Mouse (Mus musculus) myocyte (in vitro differentiated cells): ENCODE results near the gene Gm28308.

Experiments used
- CEBPB ChIP-seq: IDR thresholded peaks from 2 replicates; pipeline ENCODE4 v1.6.1; 2011; ENCODE audit warnings: mild to moderate bottlenecking, moderate library complexity; ENCODE audit not compliant: poor library complexity, insufficient read depth, severe bottlenecking
- E2F4 ChIP-seq: IDR thresholded peaks from one replicate; pipeline ENCODE4 v1.6.1; 2011; ENCODE audit warnings: mild to moderate bottlenecking, control low read depth, moderate library complexity; ENCODE audit not compliant: insufficient read depth
- POLR2A ChIP-seq: IDR thresholded peaks from one replicate; pipeline ENCODE4 v1.6.1; 2011; ENCODE audit warnings: low read depth, mild to moderate bottlenecking, control low read depth, moderate library complexity; ENCODE audit not compliant: insufficient read length
- POLR2AphosphoS2 ChIP-seq: IDR thresholded peaks from one replicate; pipeline ENCODE4 v1.6.1; 2011; ENCODE audit warnings: low read depth, control low read depth; ENCODE audit not compliant: insufficient read length
- REST ChIP-seq: IDR thresholded peaks from one replicate; pipeline ENCODE4 v1.6.1; 2011; ENCODE audit warnings: mild to moderate bottlenecking, control low read depth, moderate library complexity; ENCODE audit not compliant: insufficient read depth, insufficient read length
- SRF ChIP-seq: IDR thresholded peaks from one replicate; pipeline ENCODE4 v1.6.1; 2011; ENCODE audit warnings: low read depth; ENCODE audit not compliant: control insufficient read depth, insufficient read length
- TCF3 ChIP-seq: IDR thresholded peaks from one replicate; pipeline ENCODE4 v1.6.1; 2011; ENCODE audit warnings: low read depth, control low read depth; ENCODE audit not compliant: insufficient read length
- USF1 ChIP-seq: IDR thresholded peaks from one replicate; pipeline ENCODE4 v1.6.1; 2011; ENCODE audit warnings: low read depth, mild to moderate bottlenecking, control low read depth, moderate library complexity

DNA sequence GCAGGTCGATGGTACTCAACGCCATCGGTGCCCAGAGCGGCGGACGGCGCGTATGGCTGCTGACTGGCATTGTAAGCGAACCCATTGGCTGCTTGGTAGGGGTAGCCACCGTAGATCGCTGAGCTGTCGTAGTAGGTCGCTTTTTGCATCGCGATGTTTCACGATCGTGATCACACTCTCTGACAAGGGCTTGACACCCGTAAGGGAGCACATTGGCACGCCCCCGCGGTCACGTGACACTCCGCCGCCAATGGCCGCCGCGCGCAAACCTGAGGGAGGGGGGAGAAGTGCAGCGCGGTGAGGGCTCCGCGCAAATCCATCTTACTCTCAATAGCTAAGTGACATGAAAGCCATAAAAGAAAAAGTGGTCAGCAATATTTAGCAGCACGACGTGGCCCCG lies 40.6 kb downstream of the Gm28308 start:
- no peak for TF ChIP-seq POLR2A
- no peak for TF ChIP-seq SRF
- no peak for TF ChIP-seq CEBPB
- no peak for TF ChIP-seq E2F4
- TF ChIP-seq POLR2AphosphoS2: no peak
- TF ChIP-seq TCF3: no peak
- TF ChIP-seq REST: no peak
- TF ChIP-seq USF1: no peak
